Mouse (Mus musculus) hindlimb bud, embryonic 11.5 days (tissue): Measurements from ENCODE around the gene Rhox13.

Experiments used
- DNase-seq: peaks from one replicate; pipeline ENCODE4 v3.0.0-alpha.2; 2012; ENCODE audit warnings: low read depth, low spot score; ENCODE audit errors: extremely low spot score

Rhox13 gene

DNA sequence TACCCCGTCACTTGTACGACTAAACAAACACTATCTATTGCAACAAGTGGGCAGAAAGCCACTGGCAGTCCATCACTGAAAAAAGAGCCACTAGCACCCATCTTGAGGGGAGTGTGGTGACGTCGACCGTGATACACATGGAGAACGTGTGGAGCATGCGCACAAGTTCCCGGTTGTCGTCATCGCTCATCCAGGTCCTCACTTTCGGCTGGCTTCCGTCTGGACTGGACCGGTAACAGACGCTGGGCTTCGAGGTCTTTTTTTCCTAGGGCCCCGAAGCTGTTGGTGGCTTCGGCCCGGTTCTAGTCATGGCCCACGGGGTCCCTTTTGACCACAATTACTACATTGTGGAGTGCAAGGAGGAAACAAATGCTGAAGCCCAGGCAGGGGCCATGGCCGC is at the start of gene Rhox13:
Gene Rhox13, plus strand, starts transcription at position 238 of the 400 bp plus-strand sequence.
- DNase-seq, result no peak

DNA sequence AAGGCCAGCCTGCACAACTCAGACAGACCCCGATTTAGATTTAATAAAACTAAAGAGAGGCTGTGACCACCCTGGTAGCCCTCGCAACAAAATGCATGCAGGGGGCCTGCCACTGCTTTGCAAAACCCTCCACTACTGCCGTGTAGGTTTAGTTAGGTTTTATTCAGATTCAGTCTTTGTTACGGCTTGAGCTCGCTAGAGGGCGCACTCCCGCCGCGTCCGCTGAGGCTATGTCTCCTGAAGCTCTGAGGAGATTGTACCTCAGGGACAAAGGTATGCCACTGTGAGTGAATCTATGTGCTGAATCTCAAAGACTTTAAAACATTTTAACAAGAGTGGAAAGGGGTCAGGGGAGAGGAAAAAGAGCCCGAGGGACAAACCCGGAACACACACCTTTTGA is 36.8 kb upstream of the Rhox13 start:
- DNase-seq, result no peak

DNA sequence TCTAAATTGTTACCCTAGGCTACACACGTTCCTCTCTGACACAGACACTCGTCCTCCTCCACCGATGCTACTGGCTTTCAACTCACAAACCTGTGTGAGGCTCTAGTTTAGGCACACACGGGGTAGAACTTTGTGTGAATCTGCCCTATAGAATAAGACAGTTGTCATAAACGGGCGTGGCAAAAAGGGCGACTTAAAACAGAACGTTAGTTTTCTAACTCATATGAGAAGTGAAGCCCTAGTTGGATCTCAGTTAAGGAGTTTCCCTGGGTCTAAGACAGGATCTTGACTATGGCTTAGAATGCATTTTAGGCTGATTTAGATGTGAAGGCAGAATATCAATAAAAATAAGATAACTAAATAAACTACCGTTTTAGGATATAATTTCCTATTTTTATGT is 36.0 kb upstream of the Rhox13 start, which contains the start of gene Rhox11:
Gene Rhox11, minus strand, starts transcription at position 101 of the 400 bp plus-strand sequence.
- DNase-seq, result no peak

DNA sequence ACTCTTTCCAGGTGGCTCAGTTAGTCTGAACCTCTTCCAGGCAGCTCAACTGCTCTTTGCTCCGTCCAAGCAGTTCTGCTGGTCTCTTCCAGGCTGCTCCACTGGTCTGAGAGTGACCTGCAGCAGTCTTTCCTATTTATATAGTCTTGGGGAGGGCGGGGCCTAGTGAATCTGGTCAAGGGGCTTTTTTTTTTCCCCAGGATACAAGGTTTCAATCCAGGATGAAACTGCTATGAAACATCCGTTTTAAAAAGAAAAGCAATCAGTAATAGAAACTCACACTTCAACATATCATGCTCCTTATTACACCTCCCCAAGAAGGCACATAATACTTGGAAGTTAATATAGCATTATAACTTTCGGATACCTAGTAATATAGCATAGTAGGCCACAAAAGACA is 10.2 kb upstream of the Rhox13 start, which contains the start of gene Rhox12:
Gene Rhox12, minus strand, starts transcription at position 101 of the 400 bp plus-strand sequence.
- no peak for DNase-seq

DNA sequence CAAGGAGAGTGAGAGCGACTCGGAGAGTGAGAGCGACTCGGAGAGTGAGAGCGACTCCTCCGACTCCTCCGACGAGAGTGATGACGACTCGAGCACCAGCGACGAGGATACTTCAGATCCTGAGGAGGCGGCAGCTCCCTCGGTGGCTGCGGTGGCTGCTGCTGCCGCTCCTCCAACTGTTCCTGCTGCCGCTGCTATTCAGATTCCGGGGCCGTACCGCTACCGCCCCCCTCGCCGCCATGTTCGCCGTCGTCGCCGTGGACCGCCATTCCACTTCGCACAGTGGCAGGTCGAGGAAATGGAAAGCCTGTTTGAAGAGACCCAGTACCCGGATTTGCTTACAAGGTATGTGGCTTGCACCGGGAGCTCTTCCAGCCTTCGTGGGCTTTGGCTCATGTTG is 459 bp downstream of the Rhox13 start:
- DNase-seq, result no peak

DNA sequence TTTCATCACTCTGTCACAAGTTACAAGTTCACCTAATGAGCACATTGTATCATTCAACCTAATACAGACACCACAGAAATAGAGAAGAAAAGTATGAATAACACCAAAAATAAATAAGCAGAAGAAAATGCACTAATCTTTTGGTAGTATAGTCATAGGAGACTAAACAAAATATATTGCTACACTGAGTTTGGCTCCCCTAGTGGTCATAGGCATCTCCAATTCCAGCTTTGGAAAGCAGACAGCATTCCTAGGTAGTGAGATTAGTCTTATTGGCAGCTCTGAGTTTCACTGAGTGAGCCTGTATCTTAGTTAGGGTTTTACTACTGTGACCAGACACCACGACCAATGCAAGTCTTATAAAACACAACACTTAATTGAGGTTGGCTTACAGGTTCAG is 38.1 kb downstream of the Rhox13 start:
- no peak for DNase-seq

DNA sequence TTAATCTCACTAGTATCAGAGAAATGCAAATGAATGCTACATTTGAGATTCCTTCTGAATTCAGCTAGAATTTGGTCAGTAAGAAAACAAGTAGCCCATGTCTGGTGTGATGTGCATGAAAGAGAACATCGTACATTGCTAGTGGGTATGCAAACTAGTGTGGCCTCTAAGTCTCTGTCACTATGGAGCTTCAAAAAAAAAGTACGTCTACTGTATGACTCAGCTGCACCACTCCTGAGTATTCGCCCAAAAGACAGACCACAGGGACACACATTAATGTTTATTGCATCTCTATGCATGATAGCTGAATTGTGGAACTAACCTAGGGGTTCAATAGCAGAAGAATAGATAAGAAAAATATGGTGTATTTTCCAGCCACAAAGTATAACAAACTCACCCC is 44.3 kb downstream of the Rhox13 start:
- DNase-seq, result no peak

DNA sequence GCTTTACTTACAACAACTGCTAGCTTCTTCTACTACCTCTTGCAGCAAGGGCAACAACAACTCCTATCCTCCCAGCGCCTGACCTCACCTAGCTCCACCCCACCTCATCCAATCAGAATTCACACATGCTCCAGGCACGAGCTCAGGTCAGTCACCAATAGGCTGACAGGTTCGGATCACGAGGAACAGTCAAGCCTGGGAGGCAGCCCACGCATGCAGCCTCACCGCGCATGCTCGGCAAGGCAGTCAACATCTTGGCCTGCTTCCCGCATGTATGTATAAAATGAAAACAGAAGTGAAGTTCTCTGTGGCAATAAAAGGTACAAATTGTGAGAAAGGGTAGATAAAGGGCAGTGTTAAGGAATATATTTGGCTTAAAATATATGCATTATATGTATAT is 45.0 kb downstream of the Rhox13 start:
- no peak for DNase-seq

DNA sequence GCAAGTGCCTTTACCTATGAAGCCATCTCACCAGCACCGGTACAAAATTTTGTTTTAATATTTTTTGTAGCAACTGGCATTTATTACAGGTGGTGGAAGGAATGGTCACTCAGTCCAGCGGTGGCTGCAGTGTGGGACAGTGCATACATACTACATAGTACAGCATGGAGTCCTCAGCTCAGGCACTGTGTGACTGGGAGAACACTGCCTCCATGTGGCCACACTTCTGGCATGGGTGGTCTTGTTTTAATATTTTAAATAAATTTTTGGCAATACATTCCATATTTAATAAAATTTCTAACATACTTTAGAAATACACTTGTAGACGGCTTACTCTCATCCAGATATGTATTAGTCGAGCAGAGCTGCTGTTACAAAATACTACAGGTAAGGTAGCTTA is 45.6 kb downstream of the Rhox13 start:
- no peak for DNase-seq
